Mouse (Mus musculus) ES-Bruce4 (cell line): ENCODE data around the gene Tmem88. TPM values are rescaled to one million over a fixed set of nuclear protein-coding genes. Genes with fewer than 3 reads are reported as not detected.

Experiments used
- H3K27ac ChIP-seq: 2 replicates; pipeline ENCODE4 v1.5.1; 2012; ENCODE audit warnings: low read length, inconsistent platforms; ENCODE audit not compliant: insufficient read depth
- H3K27me3 ChIP-seq: 2 replicates; pipeline ENCODE4 v1.6.1; 2012; ENCODE audit warnings: mild to moderate bottlenecking, low read length, inconsistent platforms; ENCODE audit not compliant: control insufficient read depth, poor library complexity, insufficient read depth, severe bottlenecking
- H3K36me3 ChIP-seq: 2 replicates; pipeline ENCODE4 v1.6.1; 2012; ENCODE audit warnings: inconsistent platforms, mild to moderate bottlenecking, low read length, moderate library complexity; ENCODE audit not compliant: control insufficient read depth, poor library complexity, insufficient read depth, severe bottlenecking
- H3K4me1 ChIP-seq: one replicate; pipeline ENCODE4 v1.8.1; 2011; ENCODE audit warnings: low read length; ENCODE audit not compliant: control insufficient read depth, insufficient read depth
- H3K4me3 ChIP-seq: 2 replicates; pipeline ENCODE4 v1.5.1; 2011; ENCODE audit warnings: low read depth, mild to moderate bottlenecking, low read length
- H3K9ac ChIP-seq: 2 replicates; pipeline ENCODE4 v1.6.1; 2012; ENCODE audit warnings: low read depth, mild to moderate bottlenecking, inconsistent platforms; ENCODE audit not compliant: poor library complexity, severe bottlenecking
- H3K9me3 ChIP-seq: replicated peaks from 2 replicates; pipeline ENCODE4 v1.6.1; 2012; ENCODE audit warnings: mild to moderate bottlenecking, low read length, inconsistent platforms; ENCODE audit not compliant: control insufficient read depth, poor library complexity, insufficient read depth, severe bottlenecking
- CTCF ChIP-seq: IDR thresholded peaks from one replicate; pipeline ENCODE4 v1.8.1; 2011; ENCODE audit warnings: low read depth, low read length
- EP300 ChIP-seq: IDR thresholded peaks from 2 replicates; pipeline ENCODE4 v1.6.1; 2011; ENCODE audit warnings: low read depth, low read length; ENCODE audit not compliant: insufficient read depth
- POLR2A ChIP-seq: IDR thresholded peaks from one replicate; pipeline ENCODE4 v1.8.1; 2011; ENCODE audit warnings: low read length; ENCODE audit not compliant: insufficient read depth
- polyA plus RNA-seq: library from polyadenylated mRNA; stranded (reverse); fragments of >200 nt; gene quantifications from 2 replicates; pipeline ENCODE4 v1.2.4, GENCODE M21; 2011; ENCODE audit warnings: low read depth; ENCODE audit not compliant: missing spikeins, insufficient read depth, insufficient read length

Gene Tmem88
- polyA plus RNA-seq, 1 experiment = 15.7 TPM

DNA sequence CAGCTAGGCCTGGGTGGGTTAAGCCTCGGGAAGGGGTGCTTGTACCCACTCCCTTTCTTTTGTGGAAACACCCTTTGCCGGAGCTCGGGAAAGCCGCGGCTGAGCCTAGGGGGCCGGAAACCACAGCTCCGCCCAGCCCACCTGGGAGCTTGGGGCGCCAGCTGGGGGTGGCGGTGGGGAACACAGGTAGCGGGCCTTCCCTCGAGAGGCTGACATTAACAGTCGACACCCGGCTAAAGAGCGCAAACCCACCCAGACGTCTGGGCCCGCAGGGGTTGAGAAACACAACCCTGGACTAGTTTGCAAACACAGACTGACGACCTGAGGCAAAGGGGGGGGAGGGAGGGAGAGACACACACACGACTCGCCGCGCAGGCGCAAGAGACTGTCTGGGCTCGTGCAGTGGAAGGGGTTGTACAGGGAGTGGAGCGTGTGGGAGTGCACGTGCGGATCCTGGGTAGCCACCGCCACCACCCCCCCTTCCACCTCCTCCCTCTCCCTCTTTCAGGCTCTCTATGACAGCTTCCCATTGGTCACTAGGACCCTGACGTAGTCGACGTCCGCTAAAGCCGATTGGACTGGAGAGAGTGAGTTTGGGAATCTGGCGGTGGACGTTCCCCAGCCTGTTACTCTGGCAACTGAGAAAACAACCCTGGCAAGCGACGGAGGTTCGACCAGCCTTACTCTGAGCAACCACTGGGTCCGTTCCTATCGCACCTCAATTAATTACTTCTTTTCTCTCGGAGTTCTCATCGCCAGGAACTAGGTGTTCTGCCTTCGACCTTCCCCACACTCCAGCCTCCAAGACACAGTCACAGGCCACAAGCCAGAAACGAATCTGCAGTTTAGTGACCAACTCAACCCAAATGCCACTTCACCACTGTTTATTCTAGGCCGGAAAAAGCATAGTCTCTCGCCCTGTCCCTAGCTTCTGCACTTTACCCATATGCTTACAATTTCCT is 20.7 kb upstream of the Tmem88 start:
- Histone ChIP-seq H3K9ac (peak overlapping the region; percentile 79), H3K4me3 (peak overlapping the region; percentile 71), H3K27ac (peak overlapping the region; percentile 81), H3K36me3 (no peaks in the 10 kb centered on the region), H3K27me3 (no peaks in the 10 kb centered on the region), H3K4me1 (peaks cover 11% of the 10 kb centered on the region), H3K9me3 (no peaks in the 10 kb centered on the region)
- TF ChIP-seq EP300 = peak; percentile 64; the same call in 1 of the 2 replicates
- no peak for TF ChIP-seq CTCF
- peak; percentile 25 for TF ChIP-seq POLR2A

DNA sequence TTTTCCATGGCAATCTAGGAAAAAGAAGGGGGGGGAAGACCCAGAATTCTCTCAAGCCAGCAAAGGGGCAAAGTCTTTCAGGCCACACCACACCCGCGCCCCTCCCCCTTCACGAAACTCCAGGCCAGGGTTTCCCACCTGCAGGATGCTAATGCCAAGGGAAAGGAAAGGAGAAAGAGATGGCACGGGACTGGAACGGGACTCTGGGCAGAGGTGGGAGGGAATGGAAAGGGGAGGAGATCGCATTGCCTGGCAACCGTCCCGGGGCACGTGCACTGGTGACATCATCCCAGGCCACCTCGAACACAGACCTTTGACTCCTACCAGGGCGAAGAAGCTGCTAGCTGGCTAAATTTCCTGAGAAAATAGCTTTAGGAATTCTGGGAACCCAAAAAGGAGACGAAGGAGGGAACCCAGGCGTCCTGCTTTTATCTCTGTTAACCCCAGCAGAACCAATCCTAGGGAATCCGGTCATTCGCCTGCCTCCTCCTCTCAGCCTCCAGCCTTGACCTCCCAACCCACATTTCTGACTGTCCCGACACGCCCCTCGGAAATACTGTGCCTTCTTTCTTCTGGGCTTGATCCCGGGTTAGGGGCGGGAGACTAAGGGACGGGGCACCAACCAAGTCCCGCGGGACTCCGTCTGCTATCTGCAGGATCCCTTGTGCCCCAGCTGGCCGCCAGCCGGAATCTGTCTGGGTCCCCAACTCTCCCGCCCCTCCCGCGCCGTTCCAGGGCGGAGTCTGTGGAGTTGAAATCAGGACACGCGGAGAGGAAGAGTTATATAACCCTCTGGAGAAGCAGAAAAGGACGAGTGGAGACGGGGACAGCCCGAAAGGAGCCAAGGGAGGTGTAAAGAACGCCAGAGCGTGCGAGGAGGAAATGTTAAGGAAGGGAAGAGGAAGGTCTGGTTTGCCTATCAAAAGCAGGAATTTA is 19.7 kb upstream of the Tmem88 start:
- H3K36me3 ChIP-seq = no peaks in the 10 kb centered on the region
- peak overlapping the region; percentile 79 for H3K9ac ChIP-seq
- TF ChIP-seq EP300 = peak; percentile 97
- TF ChIP-seq POLR2A = no peak
- no peak for TF ChIP-seq CTCF
- H3K4me1 ChIP-seq = peaks cover 15% of the 10 kb centered on the region
- H3K9me3 ChIP-seq = no peaks in the 10 kb centered on the region
- H3K4me3 ChIP-seq = peak overlapping the region; percentile 71
- H3K27me3 ChIP-seq = no peaks in the 10 kb centered on the region
- H3K27ac ChIP-seq = peak overlapping the region; percentile 81

GRCm38 (mm10) chr11:69416921-69417448 is 19.0 kb upstream of the Tmem88 start:
- peak overlapping the region; percentile 12; the same call in 1 of the 2 replicates for H3K9ac ChIP-seq
- TF ChIP-seq EP300 (no peak), CTCF (no peak), POLR2A (no peak)
- H3K4me1 ChIP-seq = peaks cover 15% of the 10 kb centered on the region
- no peaks in the 10 kb centered on the region for H3K27me3 ChIP-seq
- H3K27ac ChIP-seq = peak overlapping the region; percentile 80
- peak overlapping the region; percentile 71 for H3K4me3 ChIP-seq
- H3K9me3 ChIP-seq = no peaks in the 10 kb centered on the region
- H3K36me3 ChIP-seq = no peaks in the 10 kb centered on the region

- TF ChIP-seq CTCF = no peak
- TF ChIP-seq EP300 = no peak
- no peak for TF ChIP-seq POLR2A
- no peaks in the 10 kb centered on the region for H3K9me3 ChIP-seq
- no peak overlapping the region for H3K27ac ChIP-seq
- H3K36me3 ChIP-seq = no peaks in the 10 kb centered on the region
- H3K4me3 ChIP-seq = no peak overlapping the region
- H3K27me3 ChIP-seq = no peaks in the 10 kb centered on the region
- peaks cover 15% of the 10 kb centered on the region for H3K4me1 ChIP-seq
- peak overlapping the region; percentile 80 for H3K9ac ChIP-seq
Observed at GRCm38 (mm10) chr11:69416509-69416908, 18.5 kb upstream of the Tmem88 start.

DNA sequence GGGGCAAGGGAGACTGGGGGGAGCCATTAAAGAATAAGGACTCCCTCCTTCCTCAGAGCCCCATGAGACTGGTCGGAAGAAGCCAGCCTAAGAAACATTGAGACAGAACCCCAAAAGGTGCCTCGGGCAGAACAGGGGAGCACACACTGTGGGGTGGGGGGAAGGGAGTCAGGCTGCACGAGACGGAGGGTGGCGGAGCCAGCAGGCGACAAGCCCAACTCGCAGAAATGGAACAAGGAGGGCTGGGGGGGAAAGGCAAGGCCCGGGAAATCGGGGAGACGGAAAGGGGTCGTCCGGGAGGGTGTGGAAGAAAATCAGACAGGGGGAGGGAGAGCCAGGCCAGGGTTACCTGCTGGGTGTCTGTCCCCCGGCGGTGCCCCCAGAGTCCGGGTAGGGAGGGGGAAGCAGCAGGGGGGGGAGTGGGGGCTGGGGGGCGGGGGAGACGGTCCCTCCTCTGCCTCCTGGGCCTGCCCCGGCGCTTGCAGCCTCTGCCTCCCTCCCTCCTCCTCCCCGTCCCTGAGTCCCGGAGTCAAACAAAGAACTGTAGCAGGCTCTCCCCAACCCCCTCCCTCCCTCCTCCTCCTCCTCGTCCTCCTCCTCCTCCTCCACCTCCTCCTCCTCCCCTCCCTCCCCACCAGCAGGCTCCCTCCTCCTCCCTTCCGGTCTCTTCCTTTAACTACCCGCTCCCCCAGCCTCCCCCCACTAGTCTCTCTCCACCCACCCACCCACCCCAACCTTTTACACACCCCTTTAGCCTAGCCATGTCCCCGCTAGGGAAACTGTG is 17.8 kb upstream of the Tmem88 start:
- H3K36me3 ChIP-seq = no peaks in the 10 kb centered on the region
- peak overlapping the region; percentile 80 for H3K4me3 ChIP-seq
- H3K4me1 ChIP-seq = peaks cover 13% of the 10 kb centered on the region
- peak overlapping the region; percentile 80 for H3K9ac ChIP-seq
- TF ChIP-seq EP300 (0 out of 2 replicates have a peak, but pooled peaks have one; percentile 62), POLR2A (no peak), CTCF (no peak)
- H3K9me3 ChIP-seq = no peaks in the 10 kb centered on the region
- no peak overlapping the region; the same call in 1 of the 2 replicates for H3K27ac ChIP-seq
- no peaks in the 10 kb centered on the region for H3K27me3 ChIP-seq
